Mouse (Mus musculus): Measurements from ENCODE around the gene Stx11. TPM values are rescaled to one million over a fixed set of nuclear protein-coding genes. Genes with fewer than 3 reads are reported as not detected.

Gene Stx11
- polyA plus RNA-seq, 2 experiments: 2.1 to 4.4 TPM

- Histone ChIP-seq H3K9me3 (ENCODE audit: control insufficient read depth, low read length) (no peaks in the 10 kb centered on the region), H3K36me3 (ENCODE audit: control insufficient read depth, insufficient read depth, low read length) (no peaks in the 10 kb centered on the region), H3K4me1 (ENCODE audit: control insufficient read depth, insufficient read depth, low read length) (peaks cover 5% of the 10 kb centered on the region; the same call in 1 of the 2 replicates), H3K27me3 (ENCODE audit: control insufficient read depth, insufficient read depth, low read length) (no peaks in the 10 kb centered on the region), H3K9ac (ENCODE audit: low read depth, low read length, severe bottlenecking) (peak overlapping the region; percentile 65), H3K4me3 (replicated peaks; ENCODE audit: low read length) (peak overlapping the region; percentile 62), H3K4me2 (replicated peaks; ENCODE audit: low read depth, low read length, severe bottlenecking) (peak overlapping the region; percentile 60), H3K27ac (replicated peaks; ENCODE audit: low read depth, low read length) (peak overlapping the region; percentile 86; the same call in 1 of the 2 replicates)
- TF ChIP-seq POLR2A (IDR thresholded peaks at IDR 0.05; ENCODE audit: borderline replicate concordance, extremely low read depth, insufficient read depth, insufficient read length): no peak
- ATAC-seq (ENCODE audit: low FRiP score, low read depth) (peak; percentile 54), DNase-seq (ENCODE audit: low spot score) (no peak)
- WGBS: 5% methylated on average over 13 of the region's 13 CpGs
Measured at GRCm38 (mm10) chr10:12922077-12922573, 42.0 kb downstream of the Stx11 start.

DNA sequence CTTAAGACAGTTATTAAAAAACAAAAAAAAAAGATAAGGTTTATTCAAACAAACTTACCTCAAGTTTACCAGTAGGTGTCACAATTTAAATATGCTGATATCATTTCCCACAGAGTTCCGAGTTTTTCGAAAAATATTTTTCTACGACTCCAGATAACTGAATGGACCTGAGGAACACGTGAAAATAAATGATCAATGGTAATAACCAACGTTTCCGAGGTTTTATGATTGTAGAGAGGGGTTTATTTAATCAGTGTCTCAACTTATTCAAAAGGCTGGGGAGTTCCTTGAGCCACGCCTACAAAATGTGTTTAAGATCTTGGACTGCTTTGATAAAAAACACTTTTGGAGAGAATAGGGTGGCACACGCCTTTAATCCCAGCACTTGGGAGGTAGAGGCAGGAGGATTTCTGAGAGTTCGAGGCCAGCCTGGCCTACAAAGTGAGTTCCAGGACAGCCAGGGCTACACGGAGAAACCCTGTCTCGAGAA is 42.5 kb downstream of the Stx11 start:
- Histone ChIP-seq H3K4me1 (ENCODE audit: control insufficient read depth, insufficient read depth, low read length) (peaks cover 5% of the 10 kb centered on the region; the same call in 1 of the 2 replicates), H3K9me3 (ENCODE audit: control insufficient read depth, low read length) (no peaks in the 10 kb centered on the region), H3K4me3 (replicated peaks; ENCODE audit: low read length) (peak overlapping the region; percentile 62), H3K27ac (replicated peaks; ENCODE audit: low read depth, low read length) (no peak overlapping the region), H3K27me3 (ENCODE audit: control insufficient read depth, insufficient read depth, low read length) (no peaks in the 10 kb centered on the region), H3K4me2 (replicated peaks; ENCODE audit: low read depth, low read length, severe bottlenecking) (peak overlapping the region; percentile 60), H3K36me3 (ENCODE audit: control insufficient read depth, insufficient read depth, low read length) (no peaks in the 10 kb centered on the region), H3K9ac (ENCODE audit: low read depth, low read length, severe bottlenecking) (no peak overlapping the region)
- TF ChIP-seq POLR2A (IDR thresholded peaks at IDR 0.05; ENCODE audit: borderline replicate concordance, extremely low read depth, insufficient read depth, insufficient read length): no peak
- ATAC-seq (ENCODE audit: low FRiP score, low read depth) (no peak), DNase-seq (ENCODE audit: low spot score) (peak; percentile 38)
- 44% methylated on average over 11 of the region's 11 CpGs for WGBS

GRCm38 (mm10) chr10:12919287-12919686 is 44.8 kb downstream of the Stx11 start:
- TF ChIP-seq POLR2A (IDR thresholded peaks at IDR 0.05; ENCODE audit: borderline replicate concordance, extremely low read depth, insufficient read depth, insufficient read length): no peak
- Histone ChIP-seq H3K4me2 (replicated peaks; ENCODE audit: low read depth, low read length, severe bottlenecking) (no peak overlapping the region), H3K27ac (replicated peaks; ENCODE audit: low read depth, low read length) (no peak overlapping the region), H3K36me3 (ENCODE audit: control insufficient read depth, insufficient read depth, low read length) (no peaks in the 10 kb centered on the region), H3K4me3 (replicated peaks; ENCODE audit: low read length) (no peak overlapping the region), H3K9ac (ENCODE audit: low read depth, low read length, severe bottlenecking) (no peak overlapping the region), H3K4me1 (ENCODE audit: control insufficient read depth, insufficient read depth, low read length) (peaks cover 5% of the 10 kb centered on the region; the same call in 1 of the 2 replicates), H3K9me3 (ENCODE audit: control insufficient read depth, low read length) (no peaks in the 10 kb centered on the region), H3K27me3 (ENCODE audit: control insufficient read depth, insufficient read depth, low read length) (no peaks in the 10 kb centered on the region)
- WGBS: 43% methylated on average over 5 of the region's 5 CpGs
- no peak for ATAC-seq (ENCODE audit: low FRiP score, low read depth)
- no peak for DNase-seq (ENCODE audit: low spot score)

GRCm38 (mm10) chr10:12917626-12918025 is 46.5 kb downstream of the Stx11 start:
- H3K9me3 ChIP-seq (ENCODE audit: control insufficient read depth, low read length): no peaks in the 10 kb centered on the region
- H3K27ac ChIP-seq (replicated peaks; ENCODE audit: low read depth, low read length): no peak overlapping the region
- ATAC-seq (ENCODE audit: low FRiP score, low read depth) (no peak), DNase-seq (ENCODE audit: low spot score) (no peak)
- H3K36me3 ChIP-seq (ENCODE audit: control insufficient read depth, insufficient read depth, low read length): no peaks in the 10 kb centered on the region
- H3K27me3 ChIP-seq (ENCODE audit: control insufficient read depth, insufficient read depth, low read length): no peaks in the 10 kb centered on the region
- H3K4me2 ChIP-seq (replicated peaks; ENCODE audit: low read depth, low read length, severe bottlenecking): no peak overlapping the region
- WGBS: 59% methylated on average over 1 of the region's 1 CpGs
- no peak overlapping the region for H3K9ac ChIP-seq (ENCODE audit: low read depth, low read length, severe bottlenecking)
- TF ChIP-seq POLR2A (IDR thresholded peaks at IDR 0.05; ENCODE audit: borderline replicate concordance, extremely low read depth, insufficient read depth, insufficient read length): no peak
- no peak overlapping the region for H3K4me3 ChIP-seq (replicated peaks; ENCODE audit: low read length)
- no peaks in the 10 kb centered on the region for H3K4me1 ChIP-seq (ENCODE audit: control insufficient read depth, insufficient read depth, low read length)

GRCm38 (mm10) chr10:12916376-12916775 is 47.7 kb downstream of the Stx11 start:
- Histone ChIP-seq H3K4me1 (ENCODE audit: control insufficient read depth, insufficient read depth, low read length) (peaks cover 3% of the 10 kb centered on the region; the same call in 1 of the 2 replicates), H3K36me3 (ENCODE audit: control insufficient read depth, insufficient read depth, low read length) (no peaks in the 10 kb centered on the region), H3K9me3 (ENCODE audit: control insufficient read depth, low read length) (no peaks in the 10 kb centered on the region), H3K4me3 (replicated peaks; ENCODE audit: low read length) (no peak overlapping the region), H3K4me2 (replicated peaks; ENCODE audit: low read depth, low read length, severe bottlenecking) (no peak overlapping the region), H3K27me3 (ENCODE audit: control insufficient read depth, insufficient read depth, low read length) (no peaks in the 10 kb centered on the region), H3K9ac (ENCODE audit: low read depth, low read length, severe bottlenecking) (no peak overlapping the region), H3K27ac (replicated peaks; ENCODE audit: low read depth, low read length) (no peak overlapping the region)
- DNase-seq (ENCODE audit: low spot score): no peak
- no peak for TF ChIP-seq POLR2A (IDR thresholded peaks at IDR 0.05; ENCODE audit: borderline replicate concordance, extremely low read depth, insufficient read depth, insufficient read length)
- ATAC-seq (ENCODE audit: low FRiP score, low read depth): no peak
- 87% methylated on average over 6 of the region's 6 CpGs for WGBS
